Mouse (Mus musculus): ENCODE results near the gene Plrg1. TPM values are rescaled to one million over a fixed set of nuclear protein-coding genes. Genes with fewer than 3 reads are reported as not detected.

The Plrg1 gene
- total RNA-seq, 2 experiments from 2014 or later, result 51.2 to 83.9 TPM

GRCm38 (mm10) chr3:83050661-83051060 is 4.7 kb upstream of the Plrg1 start:
- ATAC-seq (replicated peaks; ENCODE audit: poor library complexity), result no peak

- ATAC-seq (replicated peaks; ENCODE audit: poor library complexity), result no peak
Measured at GRCm38 (mm10) chr3:83052102-83052501, 3.2 kb upstream of the Plrg1 start.

- no peak for ATAC-seq (replicated peaks; ENCODE audit: poor library complexity)
Measured at GRCm38 (mm10) chr3:83053126-83053525, 2.2 kb upstream of the Plrg1 start.

- peak; percentile 38 for ATAC-seq (replicated peaks; ENCODE audit: poor library complexity)
Measured at GRCm38 (mm10) chr3:83053758-83054157, 1.6 kb upstream of the Plrg1 start.

GRCm38 (mm10) chr3:83054759-83055158 is 563 bp upstream of the Plrg1 start:
- ATAC-seq (replicated peaks; ENCODE audit: poor library complexity), result no peak

GRCm38 (mm10) chr3:83057046-83057445 is 1.7 kb downstream of the Plrg1 start:
- ATAC-seq (replicated peaks; ENCODE audit: poor library complexity), result no peak

- no peak for ATAC-seq (replicated peaks; ENCODE audit: poor library complexity)
Measured at GRCm38 (mm10) chr3:83067920-83068319, 12.6 kb downstream of the Plrg1 start.

- no peak for ATAC-seq (replicated peaks; ENCODE audit: poor library complexity)
Measured at GRCm38 (mm10) chr3:83068869-83069268, 13.5 kb downstream of the Plrg1 start.

GRCm38 (mm10) chr3:83070231-83070630 is 14.9 kb downstream of the Plrg1 start:
- no peak for ATAC-seq (replicated peaks; ENCODE audit: poor library complexity)

- ATAC-seq (replicated peaks; ENCODE audit: poor library complexity), result no peak
Measured at GRCm38 (mm10) chr3:83076563-83076962, 21.2 kb downstream of the Plrg1 start.

GRCm38 (mm10) chr3:83080567-83081055 is 25.3 kb downstream of the Plrg1 start:
- ATAC-seq (replicated peaks; ENCODE audit: poor library complexity), result peak; percentile 99

- no peak for ATAC-seq (replicated peaks; ENCODE audit: poor library complexity)
Measured at GRCm38 (mm10) chr3:83097586-83097985, 42.3 kb downstream of the Plrg1 start.

- no peak for ATAC-seq (replicated peaks; ENCODE audit: poor library complexity)
Measured at GRCm38 (mm10) chr3:83098546-83099034, 43.3 kb downstream of the Plrg1 start.

- ATAC-seq (replicated peaks; ENCODE audit: poor library complexity), result no peak
Measured at GRCm38 (mm10) chr3:83099139-83099538, 43.8 kb downstream of the Plrg1 start.

- no peak for ATAC-seq (replicated peaks; ENCODE audit: poor library complexity)
Measured at GRCm38 (mm10) chr3:83099651-83100050, 44.3 kb downstream of the Plrg1 start.

- no peak for ATAC-seq (replicated peaks; ENCODE audit: poor library complexity)
Measured at GRCm38 (mm10) chr3:83102286-83102685, 47.0 kb downstream of the Plrg1 start.

- ATAC-seq (replicated peaks; ENCODE audit: poor library complexity), result peak; percentile 68
Measured at GRCm38 (mm10) chr3:83110163-83110562, 54.8 kb downstream of the Plrg1 start.

GRCm38 (mm10) chr3:83111485-83112261 is 56.4 kb downstream of the Plrg1 start:
- ATAC-seq (replicated peaks; ENCODE audit: poor library complexity), result no peak

- ATAC-seq (replicated peaks; ENCODE audit: poor library complexity), result no peak
Measured at GRCm38 (mm10) chr3:83112869-83113268, 57.5 kb downstream of the Plrg1 start.

- no peak for ATAC-seq (replicated peaks; ENCODE audit: poor library complexity)
Measured at GRCm38 (mm10) chr3:83114946-83115345, 59.6 kb downstream of the Plrg1 start.

- no peak for ATAC-seq (replicated peaks; ENCODE audit: poor library complexity)
Measured at GRCm38 (mm10) chr3:83117592-83117991, 62.3 kb downstream of the Plrg1 start.

Measured in megakaryocyte progenitor cell, adult 5-6 weeks (primary cell).